Mouse (Mus musculus): ENCODE results near the gene Nek7. TPM values are rescaled to one million over a fixed set of nuclear protein-coding genes. Genes with fewer than 3 reads are reported as not detected.

Nek7 gene
- polyA plus RNA-seq (2017; shearing (Covaris generic)) = 92.9 TPM

DNA sequence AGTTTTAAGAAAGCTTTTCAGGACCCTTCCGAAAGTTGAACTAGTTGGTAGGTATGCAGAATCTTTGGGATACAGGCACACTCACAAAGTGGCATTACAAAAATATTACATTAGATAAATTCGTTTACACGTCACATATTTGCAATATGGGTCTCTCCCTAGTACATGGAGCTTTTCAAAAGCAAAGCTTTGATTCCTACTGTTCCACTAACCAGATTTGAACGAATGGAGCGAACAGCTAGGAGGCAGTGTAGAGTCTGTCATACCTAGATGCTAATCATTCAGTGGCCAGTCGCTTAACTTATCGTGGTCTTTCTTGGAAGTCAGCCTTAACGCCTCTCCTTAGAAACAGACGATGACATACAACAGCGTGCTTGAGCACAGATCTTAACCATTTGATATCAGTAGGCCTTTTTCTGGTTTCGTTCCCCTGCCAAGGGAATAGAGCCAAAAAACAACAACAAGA is at the start of gene Nek7:
Gene Nek7 (minus strand): TSS at position 146 of the 466 bp plus-strand sequence.

Other genes with a start within 250 kb of the Nek7 start
- not detected for gene Lhx9, start 228.4 kb upstream of the Nek7 start, polyA plus RNA-seq (2017; shearing (Covaris generic))
- 12.8 TPM for gene 2310009B15Rik, start 236.7 kb upstream of the Nek7 start, polyA plus RNA-seq (2017; shearing (Covaris generic))